Mouse (Mus musculus): ENCODE measurements around the gene Chd4. TPM values are rescaled to one million over a fixed set of nuclear protein-coding genes. Genes with fewer than 3 reads are reported as not detected.
"Not testable (repeated sequence)": the region's sequence is repeated elsewhere in the genome, so short reads cannot be mapped to it uniquely, and the experiment has no call there.

The Chd4 gene
- total RNA-seq, 2 experiments from 2014 or later: 91.6 to 299 TPM

- no peak for ATAC-seq (replicated peaks; ENCODE audit: poor library complexity)
Observed at GRCm38 (mm10) chr6:125158944-125159492, 63.2 kb downstream of the Chd4 start.

- no peak for ATAC-seq (replicated peaks; ENCODE audit: poor library complexity)
Observed at GRCm38 (mm10) chr6:125159773-125160557, 64.2 kb downstream of the Chd4 start.

GRCm38 (mm10) chr6:125160558-125160853 lies 64.7 kb downstream of the Chd4 start:
- ATAC-seq (replicated peaks; ENCODE audit: poor library complexity): no peak

GRCm38 (mm10) chr6:125160854-125161760 lies 65.3 kb downstream of the Chd4 start:
- ATAC-seq (replicated peaks; ENCODE audit: poor library complexity): no peak

GRCm38 (mm10) chr6:125161971-125162370 lies 66.2 kb downstream of the Chd4 start:
- ATAC-seq (replicated peaks; ENCODE audit: poor library complexity): not testable (repeated sequence)

GRCm38 (mm10) chr6:125162615-125163305 lies 67.0 kb downstream of the Chd4 start:
- not testable (repeated sequence) for ATAC-seq (replicated peaks; ENCODE audit: poor library complexity)

GRCm38 (mm10) chr6:125163801-125164657 lies 68.2 kb downstream of the Chd4 start:
- ATAC-seq (replicated peaks; ENCODE audit: poor library complexity): no peak

GRCm38 (mm10) chr6:125164672-125165327 lies 69.0 kb downstream of the Chd4 start:
- ATAC-seq (replicated peaks; ENCODE audit: poor library complexity): peak; percentile 24

GRCm38 (mm10) chr6:125165328-125165891 lies 69.6 kb downstream of the Chd4 start:
- ATAC-seq (replicated peaks; ENCODE audit: poor library complexity): peak; percentile 69

GRCm38 (mm10) chr6:125166051-125166751 lies 70.4 kb downstream of the Chd4 start, which contains the start of gene Gapdh:
TSS of gene Gapdh (minus strand) at chr6:125166467.
- peak; percentile 25 for ATAC-seq (replicated peaks; ENCODE audit: poor library complexity)

GRCm38 (mm10) chr6:125166861-125167650 lies 71.3 kb downstream of the Chd4 start:
- 0 out of 2 replicates have a peak, but pooled peaks have one; percentile 3 for ATAC-seq (replicated peaks; ENCODE audit: poor library complexity)

- no peak for ATAC-seq (replicated peaks; ENCODE audit: poor library complexity)
Observed at GRCm38 (mm10) chr6:125168086-125168485, 72.3 kb downstream of the Chd4 start.

GRCm38 (mm10) chr6:125170194-125170593 lies 74.4 kb downstream of the Chd4 start:
- no peak for ATAC-seq (replicated peaks; ENCODE audit: poor library complexity)

GRCm38 (mm10) chr6:125172474-125172873 lies 76.7 kb downstream of the Chd4 start:
- ATAC-seq (replicated peaks; ENCODE audit: poor library complexity): no peak

- no peak for ATAC-seq (replicated peaks; ENCODE audit: poor library complexity)
Observed at GRCm38 (mm10) chr6:125173256-125173655, 77.5 kb downstream of the Chd4 start.

GRCm38 (mm10) chr6:125175469-125175868 lies 79.7 kb downstream of the Chd4 start:
- ATAC-seq (replicated peaks; ENCODE audit: poor library complexity): no peak

- no peak for ATAC-seq (replicated peaks; ENCODE audit: poor library complexity)
Observed at GRCm38 (mm10) chr6:125179601-125180000, 83.8 kb downstream of the Chd4 start.

All from megakaryocyte progenitor cell, adult 5-6 weeks (primary cell).